Mouse (Mus musculus) lung, postnatal 0 days (tissue): ENCODE results near the gene Fgd6. TPM values are rescaled to one million over a fixed set of nuclear protein-coding genes. Genes with fewer than 3 reads are reported as not detected.

Experiments used
- ATAC-seq: fragments of 200-750 bp; cut with Nextera tagmentation; 2 replicates; pipeline ENCODE4 v1.8.0; 2017; ENCODE audit warnings: moderate library complexity
- DNase-seq: peaks from one replicate; pipeline ENCODE4 v3.0.0-alpha.2; 2016; ENCODE audit warnings: low spot score
- H3K27ac ChIP-seq: fragments of 300-500 bp; sonication (generic); 2 replicates; pipeline ENCODE4 v1.5.1; 2014; ENCODE audit warnings: antibody characterized with exemption, mild to moderate bottlenecking, low read length, mixed read lengths
- H3K27me3 ChIP-seq: fragments of 300-500 bp; sonication (generic); replicated peaks from 2 replicates; pipeline ENCODE4 v1.6.1; 2014; ENCODE audit warnings: low read length, mixed read lengths; ENCODE audit not compliant: insufficient read depth
- H3K36me3 ChIP-seq: fragments of 300-500 bp; sonication (generic); 2 replicates; pipeline ENCODE4 v1.6.1; 2014; ENCODE audit warnings: low read length, mixed read lengths; ENCODE audit not compliant: insufficient read depth
- H3K4me1 ChIP-seq: fragments of 300-500 bp; sonication (generic); 2 replicates; pipeline ENCODE4 v1.6.1; 2014; ENCODE audit warnings: antibody characterized with exemption, low read depth, low read length, mixed read lengths; ENCODE audit not compliant: insufficient read depth
- H3K4me2 ChIP-seq: fragments of 300-500 bp; sonication (generic); replicated peaks from 2 replicates; pipeline ENCODE4 v1.6.1; 2014; ENCODE audit warnings: low read depth, mild to moderate bottlenecking, low read length, moderate library complexity, mixed read lengths
- H3K4me3 ChIP-seq: fragments of 300-500 bp; sonication (generic); 2 replicates; pipeline ENCODE4 v1.5.1; 2014; ENCODE audit warnings: low read depth, low read length
- H3K9ac ChIP-seq: fragments of 300-500 bp; sonication (generic); replicated peaks from 2 replicates; pipeline ENCODE4 v1.6.1; 2014; ENCODE audit warnings: low read depth, mild to moderate bottlenecking
- H3K9me3 ChIP-seq: fragments of 300-500 bp; sonication (generic); 2 replicates; pipeline ENCODE4 v1.6.1; 2016; ENCODE audit warnings: low read length, mixed read lengths
- CTCF ChIP-seq: IDR thresholded peaks from 2 replicates; pipeline ENCODE4 v1.5.1; 2016; ENCODE audit warnings: antibody characterized with exemption, mild to moderate bottlenecking
- EP300 ChIP-seq: IDR thresholded peaks from 2 replicates; pipeline ENCODE4 v1.6.1; 2016; ENCODE audit warnings: antibody characterized with exemption, mild to moderate bottlenecking, control low read depth
- WGBS: fragments of 180-500 bp; shearing (Covaris S2); extraction: QIAGEN DNeasy Blood & Tissue Kit; methylation state at CpG from one replicate; pipeline ENCODE4 v1.1.7; 2014; 5-methylcytosine and 5-hydroxymethylcytosine counted together
- polyA plus RNA-seq: library from polyadenylated mRNA; unstranded; fragments of >200 nt; fragmentation: Nextera tagmentation; extraction: Ambion mirVana; gene quantifications from 2 replicates; pipeline ENCODE4 v1.2.1, GENCODE M21; 2015

The Fgd6 gene
- polyA plus RNA-seq, 1 experiment from 2014 or later, result 3.2 TPM

DNA sequence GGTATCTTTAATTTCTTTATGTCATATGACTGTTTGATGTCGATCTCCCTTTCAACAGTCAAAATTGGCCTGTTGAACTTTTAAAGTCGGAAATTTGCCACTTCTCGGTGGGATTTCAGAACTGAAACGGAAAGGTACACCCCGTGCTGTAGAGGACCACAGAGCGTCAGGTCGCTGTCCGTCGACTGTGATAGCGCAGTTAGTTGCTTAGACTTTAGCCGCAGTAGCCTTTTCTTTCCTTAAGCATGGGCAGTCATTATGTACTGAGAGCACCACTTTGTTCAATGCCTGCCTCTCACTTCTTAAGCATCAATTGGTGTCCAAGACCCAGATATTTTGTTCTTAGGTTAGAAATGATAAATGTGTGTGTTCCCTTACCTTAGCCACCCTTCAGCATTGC, 136.3 kb downstream of the Fgd6 start:
- H3K4me3 ChIP-seq, result no peak overlapping the region
- no peak overlapping the region for H3K4me2 ChIP-seq
- DNase-seq, result no peak
- no peaks in the 10 kb centered on the region for H3K9me3 ChIP-seq
- H3K9ac ChIP-seq, result no peak overlapping the region
- no peaks in the 10 kb centered on the region for H3K4me1 ChIP-seq
- no peak for ATAC-seq
- H3K27ac ChIP-seq, result no peak overlapping the region
- TF ChIP-seq CTCF (no peak), EP300 (no peak)
- H3K27me3 ChIP-seq, result no peaks in the 10 kb centered on the region
- 79% methylated on average over 11 of the region's 11 CpGs for whole genome bisulfite sequencing
- peaks cover 26% of the 10 kb centered on the region; the same call in 1 of the 2 replicates for H3K36me3 ChIP-seq

DNA sequence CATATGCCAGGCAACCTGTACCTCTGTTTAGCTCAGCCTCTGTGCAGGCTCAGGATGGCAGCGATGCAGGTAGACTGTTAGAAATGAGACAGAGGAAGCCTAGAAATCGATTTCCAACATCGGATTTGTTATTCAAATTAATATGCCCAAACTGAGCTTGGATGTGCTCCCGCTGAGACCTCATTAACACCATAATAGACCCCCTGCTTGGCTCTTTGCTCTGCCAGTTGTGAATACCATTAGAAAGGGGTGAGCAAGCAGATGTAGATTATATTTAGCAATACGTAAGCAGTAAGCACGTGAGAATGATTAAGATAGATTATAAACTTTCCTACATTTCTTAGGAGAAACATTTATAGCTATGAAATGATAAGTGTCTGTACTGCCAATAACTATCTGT, 136.9 kb downstream of the Fgd6 start:
- Histone ChIP-seq H3K4me2 (no peak overlapping the region), H3K27ac (no peak overlapping the region), H3K36me3 (peaks cover 26% of the 10 kb centered on the region; the same call in 1 of the 2 replicates), H3K9me3 (no peaks in the 10 kb centered on the region), H3K4me1 (no peaks in the 10 kb centered on the region), H3K27me3 (no peaks in the 10 kb centered on the region), H3K4me3 (no peak overlapping the region), H3K9ac (no peak overlapping the region)
- no peak for ATAC-seq
- DNase-seq, result no peak
- 76% methylated on average over 6 of the region's 6 CpGs for WGBS
- TF ChIP-seq CTCF (no peak), EP300 (no peak)

DNA sequence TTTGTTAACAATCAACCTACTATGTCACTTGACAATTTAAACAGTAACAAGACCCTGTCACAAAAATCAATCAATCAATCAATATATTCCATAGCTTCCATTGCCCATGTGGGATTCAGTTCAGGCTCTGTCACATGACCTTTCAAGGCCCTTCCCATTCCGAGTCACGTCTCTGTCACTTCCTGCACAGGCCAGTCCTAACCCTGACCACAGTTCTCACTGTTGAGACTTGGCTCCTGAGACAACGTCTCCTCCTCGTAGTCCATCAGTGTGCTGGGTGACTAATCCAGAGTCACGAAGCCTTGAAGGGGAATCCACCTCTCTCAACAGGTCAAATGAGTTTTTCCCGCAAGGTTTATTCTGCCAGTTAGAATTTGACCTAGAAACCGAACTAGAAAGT, 138.9 kb downstream of the Fgd6 start:
- Histone ChIP-seq H3K4me1 (no peaks in the 10 kb centered on the region), H3K27ac (no peak overlapping the region), H3K4me3 (no peak overlapping the region), H3K27me3 (no peaks in the 10 kb centered on the region), H3K4me2 (no peak overlapping the region), H3K36me3 (peaks cover 21% of the 10 kb centered on the region; the same call in 1 of the 2 replicates), H3K9me3 (no peaks in the 10 kb centered on the region), H3K9ac (no peak overlapping the region)
- 78% methylated on average over 7 of the region's 7 CpGs for WGBS
- TF ChIP-seq CTCF, result no peak
- no peak for TF ChIP-seq EP300
- DNase-seq, result no peak
- ATAC-seq, result no peak

DNA sequence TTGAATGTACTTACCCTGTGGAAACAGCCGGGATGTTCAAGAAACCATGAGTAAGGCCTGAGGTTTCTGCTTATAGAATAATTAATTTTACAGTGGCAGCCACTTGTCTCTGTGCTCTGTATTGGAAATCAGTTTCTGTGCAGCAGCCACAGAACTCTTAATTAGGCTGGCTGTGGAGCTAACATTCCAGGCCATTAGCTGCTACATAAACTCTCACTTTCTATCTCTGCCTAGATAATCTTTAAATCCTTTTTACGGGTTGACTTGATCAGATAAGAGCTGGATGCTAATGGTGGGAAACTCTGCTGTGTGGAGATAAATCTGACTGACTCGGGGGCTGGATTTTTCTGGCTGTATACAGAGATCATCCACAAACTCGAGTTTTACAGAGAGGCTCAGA, 147.4 kb downstream of the Fgd6 start:
- Histone ChIP-seq H3K4me3 (no peak overlapping the region), H3K36me3 (peaks cover 8% of the 10 kb centered on the region; the same call in 1 of the 2 replicates), H3K9me3 (no peaks in the 10 kb centered on the region), H3K4me2 (no peak overlapping the region), H3K27me3 (no peaks in the 10 kb centered on the region), H3K4me1 (no peaks in the 10 kb centered on the region), H3K27ac (no peak overlapping the region), H3K9ac (no peak overlapping the region)
- WGBS, result 44% methylated on average over 4 of the region's 4 CpGs
- TF ChIP-seq CTCF, result no peak
- TF ChIP-seq EP300, result no peak
- ATAC-seq (no peak), DNase-seq (no peak)

Other genes starting within 250 kb of the Fgd6 start
- gene Usp44, start 204.4 kb upstream of the Fgd6 start, polyA plus RNA-seq, result 0.12 TPM in 1 of 2 replicates, not detected in the other
- gene Metap2, start 138.9 kb upstream of the Fgd6 start, polyA plus RNA-seq, result 135 and 137 TPM in 2 replicates
- 14.3 and 17.7 TPM in 2 replicates for gene Vezt, start 184 bp upstream of the Fgd6 start, polyA plus RNA-seq
- gene Nr2c1, start 112.0 kb downstream of the Fgd6 start, polyA plus RNA-seq, result 5.4 TPM in 2 replicates
- 221 and 253 TPM in 2 replicates for gene Ndufa12, start 162.7 kb downstream of the Fgd6 start, polyA plus RNA-seq